Mouse (Mus musculus) hindbrain, postnatal 0 days (tissue): Measurements from ENCODE around the gene Fez2. TPM values are rescaled to one million over a fixed set of nuclear protein-coding genes. Genes with fewer than 3 reads are reported as not detected.
A peak's percentile ranks its signal among the peaks of the same experiment; 100 is the strongest.

ENCODE experiments used
- ATAC-seq: fragments of 200-750 bp; cut with Nextera tagmentation; 2 replicates; pipeline ENCODE4 v1.8.0; 2017; ENCODE audit warnings: mild to moderate bottlenecking, moderate TSS enrichment, moderate library complexity
- DNase-seq: peaks from one replicate; pipeline ENCODE4 v3.0.0-alpha.2; 2015; ENCODE audit warnings: low spot score
- H3K27ac ChIP-seq: fragments of 300-500 bp; sonication (generic); 2 replicates; pipeline ENCODE4 v1.5.1; 2014; ENCODE audit warnings: mild to moderate bottlenecking
- H3K27me3 ChIP-seq: fragments of 300-500 bp; sonication (generic); 2 replicates; pipeline ENCODE4 v1.6.1; 2014; ENCODE audit warnings: low read length, mixed read lengths; ENCODE audit not compliant: insufficient read depth
- H3K36me3 ChIP-seq: fragments of 300-500 bp; sonication (generic); 2 replicates; pipeline ENCODE4 v1.6.1; 2014; ENCODE audit warnings: low read length, mixed read lengths; ENCODE audit not compliant: insufficient read depth
- H3K4me1 ChIP-seq: fragments of 300-500 bp; sonication (generic); 2 replicates; pipeline ENCODE4 v1.6.1; 2014; ENCODE audit warnings: antibody characterized with exemption, low read length, mixed read lengths; ENCODE audit not compliant: insufficient read depth
- H3K4me2 ChIP-seq: fragments of 300-500 bp; sonication (generic); 2 replicates; pipeline ENCODE4 v1.6.1; 2014; ENCODE audit warnings: low read depth, mild to moderate bottlenecking, low read length, moderate library complexity, mixed read lengths
- H3K4me3 ChIP-seq: fragments of 300-500 bp; sonication (generic); 2 replicates; pipeline ENCODE4 v1.5.1; 2014; ENCODE audit warnings: low read length
- H3K9ac ChIP-seq: fragments of 300-500 bp; sonication (generic); replicated peaks from 2 replicates; pipeline ENCODE4 v1.6.1; 2014; ENCODE audit warnings: mild to moderate bottlenecking, low read length, moderate library complexity, mixed read lengths
- H3K9me3 ChIP-seq: fragments of 300-500 bp; sonication (generic); 2 replicates; pipeline ENCODE4 v1.6.1; 2016; ENCODE audit warnings: low read length, mixed read lengths
- CTCF ChIP-seq: IDR thresholded peaks from 2 replicates; pipeline ENCODE4 v1.5.1; 2016; ENCODE audit warnings: antibody characterized with exemption, control low read depth, low read depth
- WGBS: fragments of 180-500 bp; shearing (Covaris S2); extraction: QIAGEN DNeasy Blood & Tissue Kit; methylation state at CpG from one replicate; pipeline ENCODE4 v1.1.7; 2014; 5-methylcytosine and 5-hydroxymethylcytosine counted together
- polyA plus RNA-seq: library from polyadenylated mRNA; unstranded; fragments of >200 nt; fragmentation: Nextera tagmentation; extraction: Ambion mirVana; gene quantifications from 2 replicates; pipeline ENCODE4 v1.2.1, GENCODE M21; 2015
- total RNA-seq: library from RNA; depleted of rRNA; stranded (reverse); fragments of >200 nt; gene quantifications from 2 replicates; pipeline ENCODE4 v1.2.3, GENCODE M21; 2014

Gene Fez2
- total and polyA plus RNA-seq, 2 experiments from 2014 or later = 36.5 to 63.3 TPM

DNA sequence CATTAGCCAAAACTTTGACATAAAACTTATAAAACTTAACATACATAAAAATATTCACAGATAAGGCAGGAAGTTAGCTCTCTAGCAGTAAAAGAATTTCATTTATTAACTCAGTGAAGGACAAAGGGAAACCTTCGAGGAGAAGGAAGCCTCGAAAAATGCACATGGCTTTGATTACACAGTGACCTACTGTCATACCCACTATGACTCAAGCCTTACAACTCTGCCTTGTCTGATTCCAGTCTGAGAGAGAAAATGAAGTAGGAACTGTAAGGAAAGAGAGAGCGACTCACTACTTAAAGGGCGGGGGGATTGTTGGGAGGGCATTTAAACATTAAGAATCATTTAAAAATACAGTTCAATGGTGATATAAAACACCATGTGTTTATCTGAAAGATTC lies 14.7 kb downstream of the Fez2 start:
- H3K27me3 ChIP-seq = no peaks in the 10 kb centered on the region
- 0 out of 2 replicates have a peak, but pooled peaks cover 3% of the 10 kb centered on the region for H3K4me1 ChIP-seq
- TF ChIP-seq CTCF = no peak
- H3K4me3 ChIP-seq = no peak overlapping the region
- WGBS = 88% methylated on average over 4 of the region's 4 CpGs
- H3K9me3 ChIP-seq = no peaks in the 10 kb centered on the region
- H3K4me2 ChIP-seq = no peak overlapping the region
- DNase-seq (no peak), ATAC-seq (no peak)
- no peak overlapping the region for H3K9ac ChIP-seq
- no peak overlapping the region for H3K27ac ChIP-seq
- H3K36me3 ChIP-seq = no peaks in the 10 kb centered on the region

DNA sequence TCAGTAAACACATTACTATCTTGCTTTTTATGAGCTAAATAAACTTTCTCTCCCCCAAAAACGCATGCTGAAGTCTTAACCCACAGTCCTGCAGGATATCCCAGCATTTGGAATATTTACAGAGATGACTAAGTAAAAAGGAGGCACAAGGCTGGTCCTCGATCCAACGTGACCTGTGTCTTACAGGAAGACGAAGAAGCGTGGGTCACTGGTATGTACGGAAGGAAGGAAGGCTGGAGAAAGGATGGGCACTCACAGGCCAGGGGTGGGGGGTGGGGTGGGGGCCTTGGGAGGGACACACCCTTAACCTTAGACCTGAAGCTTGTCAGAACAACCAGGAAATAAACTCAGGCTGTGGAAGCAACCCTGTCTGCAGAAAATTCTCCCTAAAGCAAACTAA lies 15.8 kb downstream of the Fez2 start:
- Histone ChIP-seq H3K4me3 (no peak overlapping the region), H3K9ac (no peak overlapping the region), H3K27ac (no peak overlapping the region), H3K27me3 (no peaks in the 10 kb centered on the region), H3K9me3 (no peaks in the 10 kb centered on the region), H3K4me2 (no peak overlapping the region), H3K4me1 (0 out of 2 replicates have a peak, but pooled peaks cover 3% of the 10 kb centered on the region), H3K36me3 (no peaks in the 10 kb centered on the region)
- ATAC-seq (no peak), DNase-seq (no peak)
- no peak for TF ChIP-seq CTCF
- WGBS = 78% methylated on average over 6 of the region's 6 CpGs

DNA sequence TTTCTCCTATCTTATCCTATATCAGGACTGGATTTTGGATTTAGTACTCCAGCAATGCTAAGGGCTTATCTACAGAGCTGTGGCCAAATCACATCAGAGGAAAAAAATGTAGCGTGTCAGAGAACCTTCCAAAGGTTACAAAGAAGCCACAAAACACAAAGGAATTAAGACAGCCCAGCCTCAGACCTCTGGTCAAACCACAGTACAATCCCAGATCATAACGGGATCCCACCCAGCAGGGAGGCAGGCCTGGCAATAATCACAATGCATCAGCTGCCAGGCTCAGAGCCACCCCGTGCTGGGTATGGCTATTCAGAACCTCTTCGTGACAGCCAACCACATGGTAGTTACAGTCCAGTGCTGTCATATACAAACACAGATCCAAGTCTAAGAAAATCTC lies 16.2 kb downstream of the Fez2 start:
- DNase-seq (peak; percentile 37), ATAC-seq (peak; percentile 67)
- H3K9me3 ChIP-seq = no peaks in the 10 kb centered on the region
- H3K4me3 ChIP-seq = no peak overlapping the region
- H3K4me1 ChIP-seq = 0 out of 2 replicates have a peak, but pooled peaks cover 3% of the 10 kb centered on the region
- no peaks in the 10 kb centered on the region for H3K36me3 ChIP-seq
- no peaks in the 10 kb centered on the region for H3K27me3 ChIP-seq
- no peak overlapping the region for H3K4me2 ChIP-seq
- H3K9ac ChIP-seq = no peak overlapping the region
- WGBS = 33% methylated on average over 4 of the region's 4 CpGs
- H3K27ac ChIP-seq = no peak overlapping the region
- no peak for TF ChIP-seq CTCF

DNA sequence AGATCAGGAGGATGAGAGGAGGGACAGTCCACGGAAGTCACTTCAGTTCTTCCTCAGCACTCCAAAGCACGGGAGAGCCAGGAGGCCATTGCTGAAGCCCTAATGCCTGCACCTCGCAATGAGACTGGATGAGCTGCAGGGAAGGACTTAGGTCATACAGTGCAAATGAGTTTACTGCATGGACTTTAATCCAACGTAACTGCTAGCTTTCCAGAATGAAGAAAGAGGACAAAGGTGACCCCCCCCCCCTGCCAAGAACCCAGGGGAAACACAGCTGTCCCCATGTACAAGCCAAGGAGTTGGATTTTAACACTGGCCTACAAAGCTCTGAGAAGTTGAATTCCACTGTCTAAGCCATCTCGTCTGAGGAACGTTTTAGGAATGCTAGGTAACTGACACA lies 16.6 kb downstream of the Fez2 start:
- no peak for TF ChIP-seq CTCF
- ATAC-seq (no peak), DNase-seq (no peak)
- Histone ChIP-seq H3K9me3 (no peaks in the 10 kb centered on the region), H3K4me3 (no peak overlapping the region), H3K4me2 (no peak overlapping the region), H3K27ac (no peak overlapping the region), H3K36me3 (no peaks in the 10 kb centered on the region), H3K27me3 (no peaks in the 10 kb centered on the region), H3K9ac (no peak overlapping the region), H3K4me1 (0 out of 2 replicates have a peak, but pooled peaks cover 3% of the 10 kb centered on the region)
- WGBS = 60% methylated on average over 6 of the region's 6 CpGs

DNA sequence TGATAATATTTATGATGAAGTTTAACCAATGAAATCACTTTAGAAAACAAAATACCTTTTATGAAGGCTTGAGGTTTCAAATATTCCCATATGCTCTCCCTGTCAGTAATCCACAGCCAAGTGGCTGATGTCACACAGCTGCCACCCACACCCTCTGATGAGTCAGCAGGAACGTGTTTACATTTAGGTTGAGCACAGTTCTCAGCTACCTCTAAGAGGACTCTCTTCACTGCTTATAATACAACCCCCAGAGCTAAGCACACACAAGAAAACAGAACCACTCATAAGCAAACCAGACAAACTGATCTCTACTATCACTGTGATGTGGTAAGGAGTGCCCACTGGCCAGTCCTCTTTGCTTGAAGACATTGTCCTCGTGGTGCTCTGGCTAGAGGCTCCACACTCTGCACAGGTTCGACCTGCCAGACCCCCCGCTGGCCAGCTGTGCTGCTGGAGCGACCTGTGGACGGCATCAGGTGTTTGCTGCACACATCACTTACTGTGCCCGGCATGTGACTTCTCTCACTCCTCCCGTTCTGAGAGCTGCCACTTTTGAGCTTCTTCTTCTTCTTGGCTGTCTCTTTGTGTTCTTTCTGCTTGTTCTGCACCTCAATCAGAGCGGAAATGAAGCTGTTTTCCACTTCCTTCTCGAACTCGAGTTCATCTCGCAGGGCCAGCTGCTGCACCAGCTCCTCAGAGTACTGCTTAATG lies 17.7 kb downstream of the Fez2 start:
- no peaks in the 10 kb centered on the region for H3K27me3 ChIP-seq
- H3K9me3 ChIP-seq = no peaks in the 10 kb centered on the region

DNA sequence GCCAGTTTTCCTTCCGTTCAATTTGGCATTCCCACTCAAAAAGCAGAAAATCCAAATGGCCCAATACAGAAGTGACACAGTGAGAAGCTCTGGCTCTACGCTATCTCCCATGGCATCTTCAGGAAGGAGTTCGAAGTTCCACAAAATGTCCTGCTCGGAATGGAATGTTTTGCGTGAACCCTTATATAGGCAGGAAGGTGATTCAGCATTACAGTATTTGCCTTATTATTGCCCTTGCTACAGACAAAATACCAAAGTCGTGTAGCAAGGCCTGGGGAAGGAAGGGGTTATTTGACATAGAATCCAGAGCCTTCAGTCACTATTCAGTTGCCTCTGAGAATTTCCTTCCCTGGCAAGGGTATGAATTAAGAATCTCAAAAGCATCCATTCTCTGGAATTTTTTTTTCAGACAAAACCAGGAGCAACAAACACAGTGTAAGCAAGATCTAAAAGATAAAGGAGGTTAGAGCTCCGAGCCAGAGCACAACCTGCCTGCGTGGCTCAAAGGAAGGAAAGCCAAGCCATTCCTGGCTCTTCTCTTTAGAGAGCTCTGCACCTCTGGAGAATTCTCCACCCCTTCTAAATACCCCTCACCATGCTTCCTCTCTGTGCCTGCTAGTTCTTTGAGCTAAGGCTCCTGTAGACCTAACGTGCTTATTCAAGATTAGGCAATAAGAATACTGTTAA lies 25.4 kb downstream of the Fez2 start:
- WGBS = 84% methylated on average over 9 of the region's 9 CpGs
- ATAC-seq (no peak), DNase-seq (no peak)
- Histone ChIP-seq H3K4me3 (no peak overlapping the region), H3K9ac (no peak overlapping the region), H3K4me2 (no peak overlapping the region), H3K27ac (no peak overlapping the region), H3K9me3 (no peaks in the 10 kb centered on the region), H3K36me3 (no peaks in the 10 kb centered on the region), H3K27me3 (no peaks in the 10 kb centered on the region), H3K4me1 (no peaks in the 10 kb centered on the region)
- no peak for TF ChIP-seq CTCF

More for the DNA sequence above, 17.7 kb downstream of the Fez2 start:
- Histone ChIP-seq H3K4me2 (no peak overlapping the region), H3K4me3 (no peak overlapping the region), H3K4me1 (0 out of 2 replicates have a peak, but pooled peaks cover 1% of the 10 kb centered on the region), H3K36me3 (no peaks in the 10 kb centered on the region), H3K27ac (no peak overlapping the region), H3K9ac (no peak overlapping the region)
- no peak for TF ChIP-seq CTCF
- 69% methylated on average over 12 of the region's 12 CpGs for WGBS
- DNase-seq = no peak
- ATAC-seq = no peak

DNA sequence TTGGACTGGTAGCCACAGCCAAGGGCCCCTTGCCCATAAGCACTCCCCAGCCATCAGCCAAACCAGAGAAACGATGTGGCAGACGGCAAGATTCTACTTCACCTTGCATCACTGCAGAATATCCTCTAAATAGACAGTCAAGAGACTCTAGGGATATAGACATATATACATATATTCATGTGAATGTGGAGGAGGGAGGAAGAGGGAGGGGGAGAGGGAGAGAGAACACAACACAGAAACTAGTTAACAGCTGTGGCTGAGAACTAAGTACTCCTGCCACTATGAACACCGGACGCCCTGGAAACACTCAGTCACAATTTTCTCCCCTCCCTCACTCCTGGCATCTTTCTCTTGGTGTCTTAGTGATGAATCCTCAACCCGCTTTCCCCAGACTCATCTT lies 28.4 kb downstream of the Fez2 start:
- WGBS = 87% methylated on average over 5 of the region's 5 CpGs
- Histone ChIP-seq H3K9ac (no peak overlapping the region), H3K36me3 (no peaks in the 10 kb centered on the region), H3K27ac (no peak overlapping the region), H3K4me1 (no peaks in the 10 kb centered on the region), H3K4me2 (no peak overlapping the region), H3K4me3 (no peak overlapping the region), H3K27me3 (no peaks in the 10 kb centered on the region), H3K9me3 (no peaks in the 10 kb centered on the region)
- DNase-seq (no peak), ATAC-seq (no peak)
- no peak for TF ChIP-seq CTCF
